Mouse (Mus musculus) embryonic facial prominence, embryonic 10.5 days (tissue): Measurements from ENCODE around the gene Rpl23. TPM values are rescaled to one million over a fixed set of nuclear protein-coding genes. Genes with fewer than 3 reads are reported as not detected.

Source experiments
- DNase-seq: peaks from one replicate; pipeline ENCODE4 v3.0.0-alpha.2; 2017; ENCODE audit warnings: low spot score
- H3K27ac ChIP-seq: fragments of 300-500 bp; sonication (generic); replicated peaks from 2 replicates; pipeline ENCODE4 v1.5.1; 2016; ENCODE audit warnings: mild to moderate bottlenecking
- H3K27me3 ChIP-seq: fragments of 300-500 bp; sonication (generic); replicated peaks from 2 replicates; pipeline ENCODE4 v1.6.1; 2016; ENCODE audit warnings: low read depth, mild to moderate bottlenecking; ENCODE audit not compliant: poor library complexity, severe bottlenecking
- H3K36me3 ChIP-seq: fragments of 300-500 bp; sonication (generic); replicated peaks from 2 replicates; pipeline ENCODE4 v1.6.1; 2016; ENCODE audit warnings: mild to moderate bottlenecking, moderate library complexity
- H3K4me1 ChIP-seq: fragments of 300-500 bp; sonication (generic); 2 replicates; pipeline ENCODE4 v1.6.1; 2016
- H3K4me3 ChIP-seq: fragments of 300-500 bp; sonication (generic); 2 replicates; pipeline ENCODE4 v1.5.1; 2016; ENCODE audit warnings: mild to moderate bottlenecking, moderate library complexity
- H3K9me3 ChIP-seq: fragments of 300-500 bp; sonication (generic); 2 replicates; pipeline ENCODE4 v1.6.1; 2016; ENCODE audit warnings: mild to moderate bottlenecking
- WGBS: fragments of 180-500 bp; shearing (Covaris S2); methylation state at CpG from one replicate; pipeline ENCODE4 v1.1.7; 2016; 5-methylcytosine and 5-hydroxymethylcytosine counted together
- polyA plus RNA-seq: library from polyadenylated mRNA; unstranded; fragments of >200 nt; fragmentation: Nextera tagmentation; extraction: Ambion mirVana; gene quantifications from 2 replicates; pipeline ENCODE4 v1.2.1, GENCODE M21; 2016

The Rpl23 gene
- polyA plus RNA-seq, 1 experiment from 2014 or later = 481 TPM

GRCm38 (mm10) chr11:97811569-97812362, 29.5 kb upstream of the Rpl23 start:
- Histone ChIP-seq H3K27ac (peak overlapping the region; percentile 93), H3K4me3 (peak overlapping the region; percentile 44), H3K36me3 (peaks cover 74% of the 10 kb centered on the region), H3K4me1 (peaks cover 98% of the 10 kb centered on the region), H3K27me3 (no peaks in the 10 kb centered on the region), H3K9me3 (no peaks in the 10 kb centered on the region)
- DNase-seq = no peak
- WGBS = 30% methylated on average over 12 of the region's 13 CpGs

DNA sequence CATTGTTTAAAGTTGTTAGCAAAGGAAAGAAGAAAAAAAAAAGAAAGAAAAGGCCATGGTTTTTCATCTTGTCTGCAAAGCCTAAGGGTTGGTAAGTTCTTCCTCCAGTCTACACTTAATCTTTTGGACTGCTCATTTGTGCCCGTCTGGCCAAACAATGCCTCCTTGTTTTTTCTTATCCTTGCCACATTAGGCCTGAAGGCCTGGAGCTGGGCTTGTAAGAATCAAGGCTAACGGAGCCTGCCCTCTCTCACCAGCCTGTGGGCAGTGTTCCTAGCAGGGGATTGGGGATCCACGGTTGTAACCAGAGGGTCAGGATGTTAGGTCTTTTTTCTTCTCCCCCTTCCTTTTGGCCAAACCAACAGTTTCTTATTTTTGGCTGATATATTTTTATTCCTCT, 28.7 kb upstream of the Rpl23 start:
- Histone ChIP-seq H3K36me3 (peaks cover 71% of the 10 kb centered on the region), H3K9me3 (no peaks in the 10 kb centered on the region), H3K27me3 (no peaks in the 10 kb centered on the region), H3K27ac (peak overlapping the region; percentile 62), H3K4me1 (peaks cover 98% of the 10 kb centered on the region), H3K4me3 (no peak overlapping the region)
- DNase-seq = no peak
- WGBS = 17% methylated on average over 3 of the region's 3 CpGs

DNA sequence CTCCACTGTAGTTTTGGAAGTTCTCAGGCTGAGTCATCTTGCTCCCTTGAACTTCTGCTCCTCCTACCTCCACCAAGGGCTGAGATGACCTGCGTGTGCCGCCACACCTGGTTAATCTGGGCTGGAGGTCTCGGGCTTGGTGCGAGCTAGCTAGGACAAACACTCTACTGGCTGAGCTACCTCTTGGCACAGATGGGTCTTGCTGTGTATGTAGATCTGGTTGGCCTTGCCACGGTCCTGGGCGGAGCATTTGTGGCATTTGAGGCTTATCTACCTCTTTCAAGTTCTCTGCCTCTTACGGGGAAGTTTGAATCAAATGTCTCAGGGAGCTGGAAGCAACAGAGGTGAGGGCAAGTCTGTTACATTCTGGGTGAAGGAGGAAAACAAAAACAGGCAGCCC, 28.1 kb upstream of the Rpl23 start:
- peaks cover 98% of the 10 kb centered on the region for H3K4me1 ChIP-seq
- peak overlapping the region; percentile 62 for H3K27ac ChIP-seq

GRCm38 (mm10) chr11:97809235-97810121, 27.2 kb upstream of the Rpl23 start:
- peaks cover 56% of the 10 kb centered on the region for H3K36me3 ChIP-seq
- H3K4me1 ChIP-seq = peaks cover 98% of the 10 kb centered on the region

More for the DNA sequence above, 28.1 kb upstream of the Rpl23 start:
- DNase-seq = no peak
- peaks cover 65% of the 10 kb centered on the region for H3K36me3 ChIP-seq
- no peak overlapping the region for H3K4me3 ChIP-seq
- no peaks in the 10 kb centered on the region for H3K27me3 ChIP-seq
- no peaks in the 10 kb centered on the region for H3K9me3 ChIP-seq
- 77% methylated on average over 7 of the region's 7 CpGs for whole genome bisulfite sequencing

DNA sequence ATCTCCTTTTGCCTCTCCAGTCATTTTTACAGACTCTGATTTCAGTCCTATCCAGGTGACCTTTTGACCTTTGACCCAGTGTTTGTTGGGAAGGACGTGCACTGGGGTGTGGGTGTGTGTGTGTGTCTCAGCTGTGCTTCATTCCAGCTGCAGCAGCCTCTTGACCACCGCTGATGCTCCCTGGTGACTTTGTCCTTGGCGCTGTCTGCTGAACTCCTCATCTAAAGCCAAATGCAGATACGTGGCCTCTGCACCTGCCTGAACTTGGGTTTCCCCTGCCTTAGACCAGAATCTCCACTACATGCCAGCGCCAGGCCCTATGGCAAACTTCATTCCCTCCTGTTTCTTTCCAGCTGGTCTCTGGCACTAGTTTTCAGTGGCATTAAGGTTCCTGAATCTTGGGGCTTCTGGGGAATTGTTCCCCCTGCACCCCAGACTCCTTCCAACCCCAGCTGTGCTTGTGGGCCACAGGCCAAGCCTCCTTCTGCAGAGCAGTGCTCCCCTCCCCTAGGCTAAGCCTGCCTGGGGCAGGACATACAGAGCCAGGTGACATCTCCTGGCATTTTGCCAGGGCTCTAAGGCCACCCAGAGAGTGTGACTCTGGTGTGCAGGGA, 26.5 kb upstream of the Rpl23 start:
- DNase-seq = peak; percentile 34
- H3K27me3 ChIP-seq = no peaks in the 10 kb centered on the region
- peaks cover 51% of the 10 kb centered on the region for H3K36me3 ChIP-seq
- no peaks in the 10 kb centered on the region for H3K9me3 ChIP-seq
- peak overlapping the region; percentile 33; the same call in 1 of the 2 replicates for H3K4me3 ChIP-seq
- H3K27ac ChIP-seq = peak overlapping the region; percentile 82
- 33% methylated on average over 5 of the region's 5 CpGs for WGBS
- H3K4me1 ChIP-seq = peaks cover 98% of the 10 kb centered on the region

More at GRCm38 (mm10) chr11:97809235-97810121, 27.2 kb upstream of the Rpl23 start:
- Histone ChIP-seq H3K27me3 (no peaks in the 10 kb centered on the region), H3K9me3 (no peaks in the 10 kb centered on the region), H3K27ac (peak overlapping the region; percentile 82), H3K4me3 (peak overlapping the region; percentile 33; the same call in 1 of the 2 replicates)
- DNase-seq = no peak
- WGBS = 60% methylated on average over 7 of the region's 7 CpGs

DNA sequence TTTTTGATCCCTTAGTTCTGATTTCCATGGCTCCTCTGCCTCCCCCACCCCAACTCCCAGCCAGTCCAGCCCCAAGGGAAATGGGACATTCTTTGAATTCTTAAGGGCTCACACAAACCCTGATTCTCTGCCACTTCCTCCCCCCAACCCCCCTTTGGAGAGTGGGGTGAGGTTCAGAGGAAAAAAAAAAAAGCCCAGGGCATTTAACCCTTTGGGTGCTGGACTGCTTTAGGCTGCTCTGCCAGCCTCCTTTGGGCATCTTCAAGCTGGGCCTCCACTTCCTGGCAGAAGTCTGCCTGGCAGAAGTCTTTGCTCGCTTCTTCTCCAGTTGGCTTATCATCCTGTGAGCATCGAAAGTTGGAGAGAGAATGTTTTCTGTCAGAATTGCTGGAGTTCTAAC, 25.9 kb upstream of the Rpl23 start:
- Histone ChIP-seq H3K27me3 (no peaks in the 10 kb centered on the region), H3K27ac (peak overlapping the region; percentile 82), H3K36me3 (peaks cover 47% of the 10 kb centered on the region), H3K4me3 (peak overlapping the region; percentile 33; the same call in 1 of the 2 replicates), H3K9me3 (no peaks in the 10 kb centered on the region), H3K4me1 (peaks cover 93% of the 10 kb centered on the region)
- peak; percentile 60 for DNase-seq
- WGBS = 50% methylated on average over 2 of the region's 2 CpGs

DNA sequence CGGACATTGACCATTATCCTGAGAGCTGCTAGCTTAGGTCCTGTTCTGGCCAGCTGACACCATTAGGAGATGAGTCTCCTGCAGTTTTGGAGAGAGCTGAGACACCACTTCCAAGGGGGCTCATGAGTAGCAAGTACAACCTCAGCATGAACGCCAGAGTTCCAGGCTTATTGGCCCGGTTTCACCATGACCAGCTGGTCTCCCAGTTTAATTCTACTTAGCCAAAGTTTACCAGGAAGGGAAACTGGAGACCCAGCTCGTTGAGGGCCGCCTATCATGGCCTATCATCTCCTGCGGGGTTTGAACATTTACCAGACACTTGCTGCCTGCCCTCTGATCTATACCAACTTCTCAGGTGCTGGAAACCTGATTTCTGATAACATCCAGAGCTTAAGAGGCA, 25.4 kb upstream of the Rpl23 start:
- Histone ChIP-seq H3K27ac (peak overlapping the region; percentile 82), H3K27me3 (no peaks in the 10 kb centered on the region), H3K9me3 (no peaks in the 10 kb centered on the region), H3K4me1 (peaks cover 91% of the 10 kb centered on the region), H3K36me3 (peaks cover 46% of the 10 kb centered on the region), H3K4me3 (peak overlapping the region; percentile 2; the same call in 1 of the 2 replicates)
- DNase-seq = no peak
- 34% methylated on average over 6 of the region's 6 CpGs for WGBS

GRCm38 (mm10) chr11:97806613-97806964, 24.4 kb upstream of the Rpl23 start:
- no peak overlapping the region for H3K4me3 ChIP-seq
- H3K4me1 ChIP-seq = peaks cover 91% of the 10 kb centered on the region
- H3K36me3 ChIP-seq = peaks cover 49% of the 10 kb centered on the region
- 72% methylated on average over 7 of the region's 7 CpGs for WGBS
- no peak for DNase-seq
- no peaks in the 10 kb centered on the region for H3K27me3 ChIP-seq
- H3K9me3 ChIP-seq = no peaks in the 10 kb centered on the region
- peak overlapping the region; percentile 78 for H3K27ac ChIP-seq

DNA sequence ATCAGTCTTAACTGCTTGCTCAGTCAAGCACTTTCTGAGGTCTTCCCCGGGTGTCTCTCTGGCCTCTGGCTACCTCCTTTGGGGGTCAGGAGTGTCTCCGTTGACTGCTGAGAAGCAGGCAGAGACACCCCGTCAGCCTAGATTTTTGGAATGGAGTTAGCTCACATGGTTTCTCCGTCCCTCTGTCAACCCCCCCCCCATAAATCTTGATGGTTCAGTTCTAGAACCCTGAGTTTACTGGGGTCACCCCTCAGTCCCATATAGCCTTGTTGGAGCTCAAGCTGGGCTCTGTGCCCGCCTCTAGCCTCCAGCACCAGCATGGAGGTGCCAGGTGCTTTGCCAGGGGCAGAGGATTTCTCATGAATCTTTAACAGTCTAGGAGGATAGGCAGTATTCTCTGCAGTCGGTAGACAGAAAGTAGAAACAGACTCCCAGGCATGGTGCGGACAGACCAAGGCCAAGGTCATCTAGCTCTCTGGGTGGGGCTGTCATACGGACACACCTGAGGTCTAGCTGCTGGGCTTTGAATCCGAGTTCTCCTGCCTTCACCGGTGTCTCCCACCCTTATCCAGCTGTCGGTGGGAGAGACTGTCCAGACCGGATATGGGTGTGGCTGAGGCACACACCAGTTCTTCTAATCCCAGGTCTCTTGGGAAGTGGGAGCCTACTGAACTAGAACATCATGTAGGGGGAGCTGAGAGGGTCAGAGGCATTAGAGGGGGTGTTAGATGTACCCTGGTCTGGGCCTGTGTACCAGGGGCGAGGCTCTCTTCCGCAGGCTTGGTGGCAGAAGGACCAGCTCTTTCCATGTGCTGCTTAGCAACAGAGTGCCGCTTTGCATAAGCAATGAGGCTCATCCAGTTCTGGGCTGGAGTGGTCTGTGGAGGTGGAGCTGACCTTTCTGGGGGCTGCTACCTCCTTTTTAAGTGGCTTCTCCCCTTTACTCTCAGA, 23.7 kb upstream of the Rpl23 start:
- Histone ChIP-seq H3K9me3 (no peaks in the 10 kb centered on the region), H3K27ac (peak overlapping the region; percentile 78), H3K36me3 (peaks cover 49% of the 10 kb centered on the region), H3K27me3 (no peaks in the 10 kb centered on the region), H3K4me1 (peaks cover 91% of the 10 kb centered on the region), H3K4me3 (peak overlapping the region; percentile 40; the same call in 1 of the 2 replicates)
- WGBS = 59% methylated on average over 15 of the region's 15 CpGs
- DNase-seq = peak; percentile 31

DNA sequence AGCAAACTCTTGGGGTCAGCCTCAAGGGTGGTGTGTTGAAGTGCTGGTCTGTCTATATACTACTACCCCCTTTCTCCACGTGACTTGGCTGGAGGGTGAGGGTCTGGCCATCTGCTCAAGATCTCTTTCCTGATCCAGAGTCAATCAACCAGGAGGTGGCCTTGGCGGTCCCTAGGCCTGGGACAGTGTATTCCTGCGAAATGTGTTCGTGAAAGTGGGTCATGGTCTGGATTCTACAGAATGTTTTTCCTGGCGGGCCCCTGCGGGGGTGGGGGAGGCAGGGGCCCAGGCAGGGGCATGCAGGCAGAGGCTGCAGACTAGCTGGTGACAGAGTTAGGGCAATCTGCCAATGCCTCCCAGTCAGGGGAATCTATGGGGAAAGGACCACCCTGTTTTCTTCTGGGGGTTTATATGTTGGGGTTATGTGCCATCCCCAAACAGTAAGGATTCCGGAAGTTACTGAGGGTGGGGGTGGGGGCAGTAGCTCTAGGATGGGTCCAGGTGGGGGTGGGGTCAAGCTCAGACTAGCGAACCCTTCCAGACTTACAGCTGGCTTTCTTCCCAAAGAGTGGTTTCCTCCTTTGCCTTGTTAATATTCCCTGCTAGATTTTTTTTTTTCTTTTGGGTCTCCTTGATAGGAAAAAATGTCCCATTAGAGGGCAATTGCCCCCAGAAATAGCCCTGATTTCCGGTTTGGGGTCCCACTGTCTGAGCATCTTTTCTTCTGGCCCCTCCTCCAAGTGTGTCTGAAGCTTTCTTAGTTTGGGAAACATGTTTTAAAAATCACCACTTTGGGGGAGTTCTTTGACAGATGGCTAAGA, 22.8 kb upstream of the Rpl23 start:
- no peaks in the 10 kb centered on the region for H3K9me3 ChIP-seq
- no peaks in the 10 kb centered on the region for H3K27me3 ChIP-seq
- peak overlapping the region; percentile 78 for H3K27ac ChIP-seq
- H3K4me3 ChIP-seq = peak overlapping the region; percentile 40
- WGBS = 32% methylated on average over 9 of the region's 9 CpGs
- H3K4me1 ChIP-seq = peaks cover 86% of the 10 kb centered on the region
- H3K36me3 ChIP-seq = peaks cover 44% of the 10 kb centered on the region
- peak; percentile 26 for DNase-seq

DNA sequence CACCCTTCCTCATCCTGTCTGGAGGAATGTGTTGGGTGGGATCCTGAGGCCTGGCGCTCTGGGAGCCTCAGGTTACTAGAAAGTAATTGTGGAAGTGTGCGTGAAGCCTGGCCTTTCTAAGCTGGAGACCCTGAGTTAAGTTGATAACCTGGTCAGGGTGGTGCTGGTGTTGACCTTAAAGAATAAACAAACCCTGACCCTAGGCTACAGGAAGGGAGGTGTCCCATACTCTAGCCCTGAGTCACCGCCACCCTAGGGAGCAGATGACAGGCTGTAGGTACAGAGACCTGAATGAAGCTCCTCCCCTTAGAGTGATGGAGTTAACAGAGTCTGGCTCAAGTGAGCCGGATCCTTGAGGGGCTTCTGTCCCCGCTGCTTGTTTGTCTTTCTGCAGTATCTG, 21.6 kb upstream of the Rpl23 start:
- peak overlapping the region; percentile 78 for H3K27ac ChIP-seq
- WGBS = 67% methylated on average over 5 of the region's 5 CpGs
- DNase-seq = no peak

More for the DNA sequence above, 21.6 kb upstream of the Rpl23 start:
- Histone ChIP-seq H3K4me1 (peaks cover 81% of the 10 kb centered on the region), H3K36me3 (peaks cover 33% of the 10 kb centered on the region), H3K4me3 (peak overlapping the region; percentile 40; the same call in 1 of the 2 replicates), H3K27me3 (no peaks in the 10 kb centered on the region), H3K9me3 (no peaks in the 10 kb centered on the region)
